Mouse (Mus musculus): ENCODE results near the gene Rarres2.
"Not testable (repeated sequence)": the region's sequence is repeated elsewhere in the genome, so short reads cannot be mapped to it uniquely, and the experiment has no call there.

Gene Rarres2

GRCm38 (mm10) chr6:48542631-48543030 is 30.0 kb downstream of the Rarres2 start:
- in situ Hi-C loops (cut with MboI, MseI), result no loop called here

GRCm38 (mm10) chr6:48541560-48542450 is 30.8 kb downstream of the Rarres2 start:
- in situ Hi-C loops (cut with MboI, MseI), result no loop called here

- in situ Hi-C loops (cut with MboI, MseI), result no loop called here
Observed at GRCm38 (mm10) chr6:48540721-48541120, 31.9 kb downstream of the Rarres2 start.

- in situ Hi-C loops (cut with MboI, MseI), result loop anchor here (5.0 kb wide), 2 partner anchors 92 to 97 kb away; no protein-coding TSS in a partner anchor
Observed at GRCm38 (mm10) chr6:48539860-48540259, 32.7 kb downstream of the Rarres2 start.

- in situ Hi-C loops (cut with MboI, MseI), result loop anchor here (5.0 kb wide), 2 partner anchors 93 to 98 kb away; no protein-coding TSS in a partner anchor
Observed at GRCm38 (mm10) chr6:48538841-48539737, 33.5 kb downstream of the Rarres2 start.

GRCm38 (mm10) chr6:48537105-48537954 is 35.3 kb downstream of the Rarres2 start, which contains the start of gene Atp6v0e2:
Gene Atp6v0e2 (plus strand): TSS chr6:48537615.
- in situ Hi-C loops (cut with MboI, MseI), result loop anchor here (5.0 kb wide), 2 partner anchors 95 to 100 kb away; no protein-coding TSS in a partner anchor

GRCm38 (mm10) chr6:48536091-48536490 is 36.5 kb downstream of the Rarres2 start:
- in situ Hi-C loops (cut with MboI, MseI), result loop anchor here (5.0 kb wide), 2 partner anchors 96 to 101 kb away; no protein-coding TSS in a partner anchor

GRCm38 (mm10) chr6:48534913-48535312 is 37.7 kb downstream of the Rarres2 start:
- in situ Hi-C loops (cut with MboI, MseI), result loop anchor here (5.0 kb wide), 2 partner anchors 97 to 102 kb away; no protein-coding TSS in a partner anchor

GRCm38 (mm10) chr6:48533475-48533874 is 39.1 kb downstream of the Rarres2 start:
- in situ Hi-C loops (cut with MboI, MseI), result no loop called here

- in situ Hi-C loops (cut with MboI, MseI), result no loop called here
Observed at GRCm38 (mm10) chr6:48530862-48531261, 41.7 kb downstream of the Rarres2 start.

- in situ Hi-C loops (cut with MboI, MseI), result no loop called here
Observed at GRCm38 (mm10) chr6:48529871-48530440, 42.6 kb downstream of the Rarres2 start.

GRCm38 (mm10) chr6:48529261-48529660 is 43.3 kb downstream of the Rarres2 start:
- in situ Hi-C loops (cut with MboI, MseI), result no loop called here

- in situ Hi-C loops (cut with MboI, MseI), result no loop called here
Observed at GRCm38 (mm10) chr6:48527901-48528300, 44.7 kb downstream of the Rarres2 start.

GRCm38 (mm10) chr6:48524882-48525281 is 47.7 kb downstream of the Rarres2 start:
- in situ Hi-C loops (cut with MboI, MseI), result not testable (repeated sequence)
